Mouse (Mus musculus) frontal cortex, adult (tissue): ENCODE measurements around the gene Adam33.

Source experiments
- ATAC-seq: cut with Nextera tagmentation; 2 replicates; pipeline ENCODE4 v1.9.2; 2017; ENCODE audit warnings: mild to moderate bottlenecking, moderate library complexity, mixed read lengths; ENCODE audit not compliant: low TSS enrichment

Gene Adam33

DNA sequence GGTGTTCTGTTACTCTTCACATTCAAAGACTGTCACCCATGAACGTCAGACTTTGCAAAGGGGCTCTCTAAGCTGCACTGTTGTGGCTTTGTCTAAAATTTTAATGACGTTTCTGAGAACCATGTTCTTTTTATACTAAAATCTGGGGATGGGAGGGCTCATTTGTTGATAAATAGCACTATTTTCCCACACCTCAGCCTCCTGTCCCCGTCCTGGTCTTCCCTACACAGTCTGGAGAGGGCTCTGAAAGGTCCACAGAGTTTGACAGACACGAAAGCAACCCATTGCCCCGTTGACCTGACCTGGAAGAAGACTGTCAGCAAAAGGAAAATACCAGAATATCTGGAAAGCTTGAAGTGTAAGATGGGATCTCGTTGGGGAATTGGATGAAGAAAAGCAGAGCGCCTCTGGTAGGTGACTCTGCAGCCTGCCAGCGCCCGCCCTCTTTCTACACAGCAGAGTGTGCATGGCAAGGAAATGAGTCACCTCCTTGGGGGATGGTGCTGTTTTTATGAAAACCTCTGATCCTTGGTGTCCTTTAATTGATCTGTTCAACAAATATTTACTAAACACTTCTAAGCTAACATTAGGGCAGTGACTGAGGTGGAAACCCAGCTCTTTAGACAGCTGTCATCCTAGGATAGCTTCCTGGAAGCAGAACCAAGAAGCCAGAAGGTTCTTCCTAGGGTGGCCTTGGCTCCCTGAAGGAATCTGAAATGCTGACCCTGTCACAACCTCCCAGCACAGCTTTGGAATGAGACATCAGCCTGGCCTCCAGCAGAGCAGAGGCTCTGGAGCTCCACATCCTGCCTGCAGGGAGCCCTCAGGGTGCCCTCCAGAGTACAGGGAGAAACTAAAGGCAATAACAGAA is 34.3 kb downstream of the Adam33 start:
- peak; percentile 82 for ATAC-seq

DNA sequence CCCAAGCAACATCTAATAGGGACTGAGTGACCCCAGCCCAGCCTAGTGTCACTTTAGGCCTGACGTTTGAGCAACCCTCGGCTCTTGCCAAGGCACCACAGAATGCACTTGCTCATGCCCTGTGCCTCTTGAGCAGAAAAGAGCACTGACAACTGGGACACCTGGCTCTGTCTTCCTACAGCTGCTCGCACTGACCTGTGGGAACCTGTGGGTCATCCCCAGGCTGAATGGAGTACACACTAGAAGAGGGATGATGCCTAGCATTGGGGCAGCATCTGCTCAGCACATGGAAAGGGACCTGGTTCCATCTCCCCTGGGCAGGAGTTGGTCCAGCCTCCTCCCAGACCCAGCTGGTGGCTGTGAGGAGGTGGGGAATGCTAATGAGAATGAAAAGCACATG is 36.7 kb downstream of the Adam33 start:
- ATAC-seq = no peak

DNA sequence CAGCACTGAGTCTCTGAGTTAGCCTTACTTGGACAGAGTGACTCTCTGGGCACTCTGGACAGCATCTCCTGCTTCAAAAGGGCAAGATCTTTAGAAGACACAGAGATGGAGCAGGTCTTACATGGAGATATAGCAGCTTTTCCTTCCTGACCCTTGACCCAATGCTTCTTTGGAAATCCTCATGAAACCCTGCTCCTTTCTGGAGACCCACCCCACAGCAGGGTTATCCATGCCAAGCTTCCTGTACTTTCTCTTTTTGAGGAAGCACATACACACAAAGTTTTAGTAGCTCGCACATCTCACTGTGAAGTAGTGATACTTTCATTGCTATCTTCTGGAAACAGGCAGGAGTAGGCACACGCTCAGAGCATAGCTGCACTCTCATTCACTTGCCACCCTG is 38.4 kb downstream of the Adam33 start:
- no peak for ATAC-seq

DNA sequence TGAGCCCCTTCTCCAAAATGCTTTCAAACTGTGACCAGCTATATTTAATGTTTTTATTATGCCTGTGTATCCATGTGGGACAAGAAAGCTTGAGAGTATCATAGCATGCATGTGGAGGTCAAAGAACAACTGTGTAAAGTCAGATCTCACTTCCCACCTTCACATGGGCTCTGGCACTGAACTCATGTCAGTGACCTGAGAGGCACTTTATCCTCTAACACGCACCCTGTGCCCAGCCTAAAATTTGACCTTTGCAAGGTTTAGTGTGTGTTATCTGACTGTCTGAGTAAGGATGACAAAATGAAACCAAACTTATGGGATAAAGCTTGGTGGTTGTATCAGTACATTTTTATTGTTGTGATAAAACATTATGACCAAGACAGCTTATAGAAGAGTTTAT is 53.0 kb downstream of the Adam33 start:
- ATAC-seq = no peak

DNA sequence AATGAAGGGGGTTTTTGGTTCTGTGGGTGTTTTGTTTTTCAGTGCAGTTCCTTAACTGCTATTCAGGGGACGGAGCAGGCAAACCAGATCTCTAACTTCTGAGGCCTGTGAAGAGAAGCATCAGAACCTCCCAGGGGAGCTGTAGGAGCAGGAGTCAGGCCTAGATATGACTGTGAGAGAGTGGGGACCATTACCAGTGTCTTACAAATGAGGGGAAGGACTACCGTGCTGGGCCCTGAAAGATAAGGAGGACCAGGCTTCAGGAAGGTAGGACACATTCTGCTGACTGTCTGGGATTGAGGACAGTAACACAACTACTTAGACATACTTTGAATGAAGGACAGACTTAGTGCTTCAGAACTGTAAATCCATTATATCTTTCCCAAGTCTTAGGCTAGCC is 54.5 kb downstream of the Adam33 start:
- no peak for ATAC-seq
